Mouse (Mus musculus) liver, embryonic 13.5 days (tissue): ENCODE results near the gene Casd1. TPM values are rescaled to one million over a fixed set of nuclear protein-coding genes. Genes with fewer than 3 reads are reported as not detected.

Experiments used
- ATAC-seq: fragments of 200-750 bp; cut with Nextera tagmentation; 2 replicates; pipeline ENCODE4 v1.8.0; 2017; ENCODE audit warnings: low read depth, mild to moderate bottlenecking, moderate number of reproducible peaks, moderate library complexity
- DNase-seq: peaks from one replicate; pipeline ENCODE4 v3.0.0; 2022
- H3K27ac ChIP-seq: fragments of 300-500 bp; sonication (generic); 2 replicates; pipeline ENCODE4 v1.5.1; 2015; ENCODE audit warnings: moderate library complexity, mild to moderate bottlenecking, inconsistent platforms
- H3K27me3 ChIP-seq: fragments of 300-500 bp; sonication (generic); 2 replicates; pipeline ENCODE4 v1.6.1; 2015; ENCODE audit warnings: mild to moderate bottlenecking, inconsistent platforms
- H3K36me3 ChIP-seq: fragments of 300-500 bp; sonication (generic); 2 replicates; pipeline ENCODE4 v1.6.1; 2015; ENCODE audit warnings: mild to moderate bottlenecking, inconsistent platforms
- H3K4me1 ChIP-seq: fragments of 300-500 bp; sonication (generic); replicated peaks from 2 replicates; pipeline ENCODE4 v1.6.1; 2015; ENCODE audit warnings: inconsistent platforms
- H3K4me2 ChIP-seq: fragments of 300-500 bp; sonication (generic); 2 replicates; pipeline ENCODE4 v1.6.1; 2015; ENCODE audit warnings: inconsistent platforms, mild to moderate bottlenecking, moderate library complexity
- H3K4me3 ChIP-seq: fragments of 300-500 bp; sonication (generic); replicated peaks from 2 replicates; pipeline ENCODE4 v1.5.1; 2015; ENCODE audit warnings: mild to moderate bottlenecking, inconsistent platforms
- H3K9ac ChIP-seq: fragments of 300-500 bp; sonication (generic); 2 replicates; pipeline ENCODE4 v1.6.1; 2015; ENCODE audit warnings: mild to moderate bottlenecking, inconsistent platforms
- H3K9me3 ChIP-seq: fragments of 300-500 bp; sonication (generic); replicated peaks from 2 replicates; pipeline ENCODE4 v1.6.1; 2016; ENCODE audit warnings: inconsistent platforms
- WGBS: fragments of 180-500 bp; shearing (Covaris S2); methylation state at CpG from one replicate; pipeline ENCODE4 v1.1.7; 2015; ENCODE audit not compliant: insufficient replicate concordance; 5-methylcytosine and 5-hydroxymethylcytosine counted together
- polyA plus RNA-seq: library from polyadenylated mRNA; unstranded; fragments of >200 nt; fragmentation: Nextera tagmentation; extraction: Ambion mirVana; gene quantifications from 2 replicates; pipeline ENCODE4 v1.2.1, GENCODE M21; 2015

The Casd1 gene
- polyA plus RNA-seq, 1 experiment from 2014 or later: 7.7 TPM

GRCm38 (mm10) chr6:4583485-4583884 is 17.2 kb upstream of the Casd1 start:
- H3K4me1 ChIP-seq: no peaks in the 10 kb centered on the region
- no peak overlapping the region for H3K4me3 ChIP-seq
- H3K4me2 ChIP-seq: no peak overlapping the region
- H3K36me3 ChIP-seq: no peaks in the 10 kb centered on the region
- ATAC-seq (no peak), DNase-seq (no peak)
- no peak overlapping the region for H3K9ac ChIP-seq
- H3K27me3 ChIP-seq: no peaks in the 10 kb centered on the region
- WGBS: 50% methylated on average over 6 of the region's 6 CpGs
- no peaks in the 10 kb centered on the region for H3K9me3 ChIP-seq
- no peak overlapping the region for H3K27ac ChIP-seq

DNA sequence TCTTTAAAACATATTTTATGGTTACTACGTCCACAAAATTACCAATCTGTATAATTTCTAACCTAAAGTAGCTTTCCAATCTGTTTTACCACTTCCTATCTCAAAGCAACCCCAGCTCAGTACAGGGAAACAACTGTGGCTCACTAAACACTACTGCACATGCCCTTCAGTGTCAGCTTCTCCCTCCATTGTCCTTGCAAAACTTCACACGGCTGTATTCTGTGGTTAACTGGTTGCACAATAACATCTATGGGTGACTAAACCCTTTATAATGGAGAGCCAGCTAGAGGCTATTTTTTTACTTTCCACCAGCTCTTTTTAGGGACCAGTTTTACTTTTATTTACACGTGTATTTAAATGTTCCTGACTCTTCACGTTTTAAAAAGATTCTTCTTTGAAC is 12.7 kb upstream of the Casd1 start:
- Histone ChIP-seq H3K27me3 (no peaks in the 10 kb centered on the region), H3K4me3 (no peak overlapping the region), H3K27ac (no peak overlapping the region), H3K36me3 (no peaks in the 10 kb centered on the region), H3K4me1 (no peaks in the 10 kb centered on the region), H3K9ac (no peak overlapping the region), H3K9me3 (no peaks in the 10 kb centered on the region), H3K4me2 (no peak overlapping the region)
- DNase-seq: no peak
- ATAC-seq: no peak
- 33% methylated on average over 4 of the region's 4 CpGs for WGBS

- Histone ChIP-seq H3K36me3 (no peaks in the 10 kb centered on the region), H3K27ac (no peak overlapping the region), H3K9ac (no peak overlapping the region), H3K4me1 (no peaks in the 10 kb centered on the region), H3K4me2 (no peak overlapping the region), H3K4me3 (no peak overlapping the region), H3K27me3 (no peaks in the 10 kb centered on the region), H3K9me3 (no peaks in the 10 kb centered on the region)
- no peak for DNase-seq
- no peak for ATAC-seq
- 76% methylated on average over 3 of the region's 3 CpGs for WGBS
Measured at GRCm38 (mm10) chr6:4588722-4589121, 11.9 kb upstream of the Casd1 start.

DNA sequence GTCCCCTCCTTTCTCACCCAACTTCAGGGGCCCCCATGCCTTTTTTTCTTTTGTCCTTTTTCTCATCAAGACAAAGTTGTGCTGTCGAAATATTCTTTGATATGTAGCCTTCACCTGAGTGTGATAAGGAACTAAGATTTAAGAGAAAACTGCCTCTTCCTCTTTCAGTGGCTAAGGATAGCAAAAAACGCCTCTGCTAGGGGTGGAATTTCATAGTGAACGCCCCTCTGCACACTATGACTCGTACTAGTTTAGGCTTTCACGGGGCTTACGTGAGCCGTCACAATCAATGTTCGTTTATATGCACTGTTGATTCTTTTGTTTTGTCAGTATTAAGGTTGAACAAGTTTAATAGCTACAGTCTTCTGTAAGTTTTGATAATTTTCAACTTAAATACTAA is 10.6 kb upstream of the Casd1 start:
- Histone ChIP-seq H3K4me2 (no peak overlapping the region), H3K27me3 (no peaks in the 10 kb centered on the region), H3K27ac (no peak overlapping the region), H3K4me3 (no peak overlapping the region), H3K9ac (no peak overlapping the region), H3K9me3 (no peaks in the 10 kb centered on the region), H3K4me1 (no peaks in the 10 kb centered on the region), H3K36me3 (no peaks in the 10 kb centered on the region)
- DNase-seq: no peak
- no peak for ATAC-seq
- 54% methylated on average over 8 of the region's 8 CpGs for WGBS

GRCm38 (mm10) chr6:4597711-4598110 is 2.9 kb upstream of the Casd1 start:
- H3K27ac ChIP-seq: no peak overlapping the region

DNA sequence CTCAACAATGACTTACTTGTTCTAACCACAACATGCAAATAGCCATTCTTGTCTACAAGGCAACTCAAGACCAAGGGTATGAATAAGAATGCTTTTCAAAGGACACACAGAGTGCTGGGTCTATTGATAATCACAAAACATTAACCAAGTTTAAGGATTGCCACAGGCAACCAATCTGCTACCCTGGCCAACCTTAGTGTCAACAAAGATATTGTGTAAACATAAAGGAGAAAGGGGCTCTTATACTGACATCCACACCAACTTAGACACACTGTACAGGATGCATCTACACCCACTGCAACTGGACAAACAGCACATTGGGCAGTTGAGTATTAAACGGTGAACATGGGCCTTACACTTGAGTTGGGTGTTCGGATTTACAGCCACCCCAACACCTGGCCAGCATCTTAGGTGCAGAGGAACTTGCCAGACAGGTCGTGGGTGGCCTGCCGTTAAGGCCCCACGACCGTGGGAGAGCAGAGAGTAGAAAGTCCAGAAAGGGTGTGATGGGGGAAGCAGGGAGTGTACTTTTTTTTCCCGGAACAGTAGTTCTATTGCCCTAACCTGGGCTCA is 468 bp upstream of the Casd1 start:
- H3K27me3 ChIP-seq: no peaks in the 10 kb centered on the region
- peaks cover 18% of the 10 kb centered on the region for H3K4me1 ChIP-seq
- no peaks in the 10 kb centered on the region for H3K36me3 ChIP-seq
- ATAC-seq (no peak; the same call in 1 of the 2 replicates), DNase-seq (no peak)
- peak overlapping the region; percentile 87; the same call in 1 of the 2 replicates for H3K27ac ChIP-seq
- peak overlapping the region; percentile 87 for H3K4me3 ChIP-seq
- no peaks in the 10 kb centered on the region for H3K9me3 ChIP-seq
- H3K4me2 ChIP-seq: peak overlapping the region; percentile 89
- 40% methylated on average over 7 of the region's 7 CpGs for WGBS
- H3K9ac ChIP-seq: peak overlapping the region; percentile 92

More at GRCm38 (mm10) chr6:4597711-4598110, 2.9 kb upstream of the Casd1 start:
- 64% methylated on average over 4 of the region's 4 CpGs for WGBS
- Histone ChIP-seq H3K36me3 (no peaks in the 10 kb centered on the region), H3K9me3 (no peaks in the 10 kb centered on the region), H3K27me3 (no peaks in the 10 kb centered on the region), H3K9ac (no peak overlapping the region), H3K4me1 (peaks cover 15% of the 10 kb centered on the region), H3K4me2 (no peak overlapping the region), H3K4me3 (no peak overlapping the region)
- ATAC-seq: no peak
- DNase-seq: no peak

DNA sequence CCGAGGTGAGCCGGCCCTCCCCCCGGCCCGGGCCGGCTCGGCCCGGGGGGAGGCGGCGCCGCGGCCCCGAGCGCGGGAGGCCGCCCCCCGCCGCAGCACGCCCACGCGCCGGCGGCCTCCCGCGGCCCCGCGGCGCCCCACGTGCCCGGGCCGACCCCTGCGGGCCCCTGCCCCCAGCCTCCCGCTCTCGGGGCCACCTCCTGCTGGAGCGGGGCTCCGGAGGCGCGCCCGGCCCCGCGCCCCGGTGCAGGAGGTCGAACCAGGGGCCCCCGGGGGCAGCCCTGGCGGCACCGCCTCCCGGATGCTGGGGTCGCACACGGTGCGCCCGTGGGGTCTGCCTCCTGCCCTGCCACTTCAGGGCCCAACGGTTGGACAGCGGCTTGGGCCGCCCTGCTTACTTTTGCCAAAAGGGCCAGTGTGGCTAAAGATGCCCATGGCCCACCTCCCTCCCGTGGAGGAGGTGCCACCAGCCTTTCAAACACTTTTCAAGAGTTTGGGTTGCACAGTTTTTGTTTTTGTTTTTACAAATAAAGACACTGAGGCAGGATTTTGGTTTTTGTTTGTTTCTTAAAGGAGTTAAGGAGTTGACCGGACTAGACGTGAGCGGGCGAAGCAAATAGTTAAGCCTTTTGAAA is 775 bp downstream of the Casd1 start:
- Histone ChIP-seq H3K9ac (peak overlapping the region; percentile 92), H3K27me3 (no peaks in the 10 kb centered on the region), H3K9me3 (no peaks in the 10 kb centered on the region), H3K4me2 (peak overlapping the region; percentile 89), H3K36me3 (no peaks in the 10 kb centered on the region), H3K4me1 (peaks cover 18% of the 10 kb centered on the region), H3K27ac (peak overlapping the region; percentile 87), H3K4me3 (peak overlapping the region; percentile 87)
- DNase-seq (peak; percentile 12), ATAC-seq (peak; percentile 71)
- 4% methylated on average over 50 of the region's 58 CpGs for WGBS

- 49% methylated on average over 5 of the region's 5 CpGs for WGBS
- Histone ChIP-seq H3K9ac (peak overlapping the region; percentile 92; the same call in 1 of the 2 replicates), H3K4me1 (peaks cover 18% of the 10 kb centered on the region), H3K9me3 (no peaks in the 10 kb centered on the region), H3K4me3 (peak overlapping the region; percentile 87), H3K27me3 (no peaks in the 10 kb centered on the region), H3K4me2 (peak overlapping the region; percentile 89), H3K27ac (peak overlapping the region; percentile 87; the same call in 1 of the 2 replicates), H3K36me3 (no peaks in the 10 kb centered on the region)
- DNase-seq (no peak), ATAC-seq (no peak)
Measured at GRCm38 (mm10) chr6:4602012-4602411, 1.4 kb downstream of the Casd1 start.

GRCm38 (mm10) chr6:4606394-4606793 is 5.8 kb downstream of the Casd1 start:
- no peaks in the 10 kb centered on the region for H3K27me3 ChIP-seq
- no peak for DNase-seq
- WGBS: 80% methylated on average over 4 of the region's 4 CpGs
- H3K4me3 ChIP-seq: no peak overlapping the region
- no peak overlapping the region for H3K9ac ChIP-seq
- no peak overlapping the region for H3K4me2 ChIP-seq
- H3K4me1 ChIP-seq: peaks cover 15% of the 10 kb centered on the region
- ATAC-seq: no peak
- no peaks in the 10 kb centered on the region for H3K9me3 ChIP-seq
- 0 out of 2 replicates have a peak, but pooled peaks cover 4% of the 10 kb centered on the region for H3K36me3 ChIP-seq
- no peak overlapping the region for H3K27ac ChIP-seq

GRCm38 (mm10) chr6:4610216-4610896 is 9.7 kb downstream of the Casd1 start:
- no peak overlapping the region for H3K4me2 ChIP-seq
- H3K9ac ChIP-seq: no peak overlapping the region
- no peaks in the 10 kb centered on the region for H3K9me3 ChIP-seq
- 0 out of 2 replicates have a peak overlapping the region, but pooled peaks have one; percentile 41 for H3K27ac ChIP-seq
- no peak for DNase-seq
- H3K27me3 ChIP-seq: no peaks in the 10 kb centered on the region
- WGBS: 27% methylated on average over 4 of the region's 4 CpGs
- peak; percentile 65; the same call in 1 of the 2 replicates for ATAC-seq
- H3K4me3 ChIP-seq: no peak overlapping the region
- peaks cover 15% of the 10 kb centered on the region for H3K36me3 ChIP-seq
- peaks cover 4% of the 10 kb centered on the region; the same call in 1 of the 2 replicates for H3K4me1 ChIP-seq

GRCm38 (mm10) chr6:4611853-4612252 is 11.2 kb downstream of the Casd1 start:
- Histone ChIP-seq H3K4me1 (peaks cover 4% of the 10 kb centered on the region; the same call in 1 of the 2 replicates), H3K27me3 (no peaks in the 10 kb centered on the region), H3K9me3 (no peaks in the 10 kb centered on the region), H3K36me3 (peaks cover 15% of the 10 kb centered on the region), H3K4me3 (no peak overlapping the region), H3K27ac (no peak overlapping the region), H3K4me2 (no peak overlapping the region), H3K9ac (no peak overlapping the region)
- WGBS: 64% methylated on average over 4 of the region's 4 CpGs
- DNase-seq (no peak), ATAC-seq (no peak)
